Mouse (Mus musculus) ES-Bruce4 (cell line): ENCODE data around the gene Map3k20.

ENCODE experiments used
- CTCF ChIP-seq: IDR thresholded peaks from one replicate; pipeline ENCODE4 v1.8.1; 2011; ENCODE audit warnings: low read depth, low read length
- POLR2A ChIP-seq: IDR thresholded peaks from one replicate; pipeline ENCODE4 v1.8.1; 2011; ENCODE audit warnings: low read length; ENCODE audit not compliant: insufficient read depth

DNA sequence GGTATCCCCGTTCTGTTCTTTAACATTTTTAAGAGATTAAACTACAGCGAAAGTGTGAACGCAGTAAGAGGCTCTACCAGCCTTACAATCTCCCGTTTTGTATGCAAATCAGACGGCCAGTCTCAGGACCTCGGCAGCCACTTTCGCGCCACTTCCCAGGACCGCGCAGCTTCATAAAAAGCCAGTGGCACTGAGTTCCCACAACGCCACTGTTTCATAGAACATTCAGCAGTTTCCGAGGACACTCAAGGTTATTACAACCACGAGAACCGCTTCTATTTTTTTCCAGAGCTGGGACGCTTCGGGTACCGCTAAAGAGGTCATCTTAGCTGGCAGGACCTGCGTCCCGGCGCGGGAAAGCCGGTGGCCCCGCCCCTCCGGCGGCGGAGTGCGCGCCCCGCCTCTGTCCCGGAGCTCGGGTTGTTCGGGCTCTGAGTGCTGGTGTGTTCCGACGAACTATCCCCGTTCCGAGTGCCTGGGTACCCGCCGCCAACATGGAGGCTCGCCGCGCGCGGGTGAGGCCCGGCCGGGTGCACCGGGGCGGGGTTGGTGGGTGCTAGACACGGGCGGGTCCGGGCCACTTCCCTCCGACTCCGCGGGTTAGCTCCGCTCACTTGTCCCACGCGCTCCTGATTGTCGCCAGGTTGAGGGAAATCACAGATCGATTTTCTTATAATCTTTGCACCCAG, 190.5 kb downstream of the Map3k20 start, which contains the start of gene Cdca7:
- TF ChIP-seq CTCF (no peak), POLR2A (peak; percentile 28)
